Mouse (Mus musculus): Measurements from ENCODE around the gene Csmd2. TPM values are rescaled to one million over a fixed set of nuclear protein-coding genes. Genes with fewer than 3 reads are reported as not detected.

The Csmd2 gene
- polyA plus RNA-seq, 1 experiment from 2014 or later = 0.03 TPM

DNA sequence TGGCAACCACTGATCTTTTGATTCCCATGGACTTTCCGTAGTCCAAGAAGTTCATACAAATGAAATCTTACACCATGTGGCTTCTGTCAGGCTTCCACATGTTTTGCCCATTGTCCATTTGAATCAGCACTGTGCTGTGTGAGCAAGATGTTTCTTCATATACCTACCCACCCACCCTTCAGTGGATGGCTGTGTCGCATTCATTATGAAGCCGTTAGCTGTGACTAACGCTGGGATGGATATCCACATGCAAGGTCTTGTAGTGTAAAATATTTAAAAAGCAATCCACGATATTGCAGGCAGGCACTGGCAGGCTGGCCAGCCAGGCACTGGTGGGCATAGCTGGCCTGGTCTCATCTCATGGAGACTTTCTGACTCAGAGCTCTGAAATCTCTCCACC, 488.6 kb downstream of the Csmd2 start:
- 86% methylated on average over 5 of the region's 5 CpGs for WGBS
- Histone ChIP-seq H3K27ac (ENCODE audit: low read depth, low read length) (no peak overlapping the region), H3K4me1 (replicated peaks; ENCODE audit: control insufficient read depth, insufficient read depth, low read length) (no peaks in the 10 kb centered on the region), H3K4me2 (no peak overlapping the region), H3K9ac (ENCODE audit: low read depth, low read length) (no peak overlapping the region), H3K4me3 (ENCODE audit: low read depth, low read length) (no peak overlapping the region), H3K36me3 (ENCODE audit: control insufficient read depth, insufficient read depth, low read length) (no peaks in the 10 kb centered on the region), H3K27me3 (replicated peaks; ENCODE audit: control insufficient read depth, insufficient read depth, low read length) (no peaks in the 10 kb centered on the region), H3K9me3 (ENCODE audit: control insufficient read depth, low read length) (no peaks in the 10 kb centered on the region)
- ATAC-seq (replicated peaks; ENCODE audit: low FRiP score) = no peak
- DNase-seq (ENCODE audit: low spot score) = no peak

DNA sequence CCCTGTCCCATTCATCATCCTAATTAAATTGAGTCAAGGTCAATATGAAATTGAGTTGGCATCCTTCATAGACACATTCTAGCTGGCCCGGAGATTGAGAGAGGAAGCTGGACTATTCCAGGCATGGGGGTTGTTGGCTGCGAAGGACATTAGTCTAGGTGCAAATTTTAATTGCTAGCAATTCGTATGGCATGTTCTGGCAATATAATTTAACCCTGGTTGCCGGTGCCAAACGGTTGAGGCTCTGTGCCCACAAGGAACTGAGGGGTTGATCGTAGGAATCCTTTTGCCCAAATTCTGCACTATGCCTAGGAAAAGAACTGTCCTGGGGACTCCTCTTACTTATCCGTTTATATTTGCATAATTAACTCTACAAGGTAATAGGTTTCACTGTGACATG, 496.2 kb downstream of the Csmd2 start:
- no peak for ATAC-seq (replicated peaks; ENCODE audit: low FRiP score)
- Histone ChIP-seq H3K36me3 (ENCODE audit: control insufficient read depth, insufficient read depth, low read length) (no peaks in the 10 kb centered on the region), H3K9me3 (ENCODE audit: control insufficient read depth, low read length) (no peaks in the 10 kb centered on the region), H3K4me3 (ENCODE audit: low read depth, low read length) (no peak overlapping the region), H3K4me1 (replicated peaks; ENCODE audit: control insufficient read depth, insufficient read depth, low read length) (no peaks in the 10 kb centered on the region), H3K9ac (ENCODE audit: low read depth, low read length) (no peak overlapping the region), H3K27ac (ENCODE audit: low read depth, low read length) (no peak overlapping the region), H3K27me3 (replicated peaks; ENCODE audit: control insufficient read depth, insufficient read depth, low read length) (no peaks in the 10 kb centered on the region), H3K4me2 (no peak overlapping the region)
- no peak for DNase-seq (ENCODE audit: low spot score)
- WGBS = 74% methylated on average over 7 of the region's 7 CpGs

GRCm38 (mm10) chr4:128484679-128485078, 497.0 kb downstream of the Csmd2 start:
- Histone ChIP-seq H3K27me3 (replicated peaks; ENCODE audit: control insufficient read depth, insufficient read depth, low read length) (no peaks in the 10 kb centered on the region), H3K27ac (ENCODE audit: low read depth, low read length) (no peak overlapping the region), H3K4me3 (ENCODE audit: low read depth, low read length) (no peak overlapping the region), H3K9ac (ENCODE audit: low read depth, low read length) (no peak overlapping the region), H3K4me2 (no peak overlapping the region), H3K36me3 (ENCODE audit: control insufficient read depth, insufficient read depth, low read length) (no peaks in the 10 kb centered on the region), H3K9me3 (ENCODE audit: control insufficient read depth, low read length) (no peaks in the 10 kb centered on the region), H3K4me1 (replicated peaks; ENCODE audit: control insufficient read depth, insufficient read depth, low read length) (no peaks in the 10 kb centered on the region)
- no peak for ATAC-seq (replicated peaks; ENCODE audit: low FRiP score)
- no peak for DNase-seq (ENCODE audit: low spot score)
- WGBS = 66% methylated on average over 2 of the region's 2 CpGs

DNA sequence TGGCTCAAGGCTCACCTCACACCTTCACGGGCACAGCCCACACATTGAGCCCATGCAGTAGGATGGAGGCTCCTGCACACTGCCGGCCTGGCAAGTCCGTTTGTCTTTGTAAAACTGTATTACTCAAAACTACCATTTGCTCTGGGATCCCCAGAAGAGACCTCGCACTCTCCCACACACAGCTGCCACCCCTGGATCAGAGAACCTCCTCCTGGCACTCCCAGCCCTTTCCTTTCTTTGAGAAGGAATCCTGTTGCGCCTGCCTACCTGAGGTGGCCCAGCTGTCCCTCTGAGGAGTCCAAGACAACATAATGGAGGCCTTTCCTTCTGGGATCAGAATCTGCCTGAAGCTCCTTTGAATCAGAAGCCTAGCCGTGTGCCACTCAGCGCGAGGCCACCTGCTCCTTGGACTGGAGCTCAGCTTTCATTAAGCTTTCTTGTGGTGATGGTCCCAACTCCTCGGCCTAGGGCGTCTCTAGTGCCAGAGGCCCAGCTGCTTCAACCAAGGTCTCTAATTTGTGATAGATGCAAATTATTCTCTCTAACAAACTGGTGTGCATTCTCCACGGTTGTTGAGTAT, 502.0 kb downstream of the Csmd2 start:
- WGBS = 82% methylated on average over 11 of the region's 11 CpGs

DNA sequence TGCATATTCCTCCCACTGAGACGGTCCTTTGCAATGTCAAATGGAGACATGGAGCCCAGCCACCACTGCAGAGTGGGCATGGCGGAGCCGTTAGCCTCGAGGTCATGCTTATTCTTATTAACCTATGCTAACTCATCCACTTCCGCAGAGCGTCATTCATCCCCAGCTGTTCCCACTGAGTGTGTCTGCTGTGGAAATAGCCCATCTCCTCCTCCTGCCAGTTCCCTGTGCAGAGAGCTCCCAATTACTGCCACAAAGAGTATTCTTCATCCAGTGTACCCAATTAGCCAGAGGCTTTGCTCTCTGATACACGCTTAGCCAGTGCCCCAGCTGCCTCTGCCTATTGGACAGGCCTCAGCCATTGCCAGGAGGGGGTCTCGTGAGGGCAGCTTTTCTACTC, 504.4 kb downstream of the Csmd2 start:
- no peak for ATAC-seq (replicated peaks; ENCODE audit: low FRiP score)
- no peak overlapping the region for H3K27ac ChIP-seq (ENCODE audit: low read depth, low read length)
- H3K4me1 ChIP-seq (replicated peaks; ENCODE audit: control insufficient read depth, insufficient read depth, low read length) = no peaks in the 10 kb centered on the region
- H3K9ac ChIP-seq (ENCODE audit: low read depth, low read length) = no peak overlapping the region
- no peak overlapping the region for H3K4me3 ChIP-seq (ENCODE audit: low read depth, low read length)
- no peak overlapping the region for H3K4me2 ChIP-seq
- 75% methylated on average over 8 of the region's 8 CpGs for WGBS
- H3K36me3 ChIP-seq (ENCODE audit: control insufficient read depth, insufficient read depth, low read length) = no peaks in the 10 kb centered on the region
- no peaks in the 10 kb centered on the region for H3K9me3 ChIP-seq (ENCODE audit: control insufficient read depth, low read length)
- DNase-seq (ENCODE audit: low spot score) = no peak
- H3K27me3 ChIP-seq (replicated peaks; ENCODE audit: control insufficient read depth, insufficient read depth, low read length) = no peaks in the 10 kb centered on the region

More for the DNA sequence above, 502.0 kb downstream of the Csmd2 start:
- Histone ChIP-seq H3K4me2 (no peak overlapping the region), H3K4me1 (replicated peaks; ENCODE audit: control insufficient read depth, insufficient read depth, low read length) (no peaks in the 10 kb centered on the region), H3K27ac (ENCODE audit: low read depth, low read length) (no peak overlapping the region), H3K36me3 (ENCODE audit: control insufficient read depth, insufficient read depth, low read length) (no peaks in the 10 kb centered on the region), H3K9me3 (ENCODE audit: control insufficient read depth, low read length) (no peaks in the 10 kb centered on the region), H3K4me3 (ENCODE audit: low read depth, low read length) (no peak overlapping the region), H3K27me3 (replicated peaks; ENCODE audit: control insufficient read depth, insufficient read depth, low read length) (no peaks in the 10 kb centered on the region), H3K9ac (ENCODE audit: low read depth, low read length) (no peak overlapping the region)
- no peak for DNase-seq (ENCODE audit: low spot score)
- no peak for ATAC-seq (replicated peaks; ENCODE audit: low FRiP score)

GRCm38 (mm10) chr4:128499980-128500379, 512.3 kb downstream of the Csmd2 start:
- Histone ChIP-seq H3K4me3 (ENCODE audit: low read depth, low read length) (no peak overlapping the region), H3K4me2 (no peak overlapping the region), H3K9ac (ENCODE audit: low read depth, low read length) (no peak overlapping the region), H3K27ac (ENCODE audit: low read depth, low read length) (no peak overlapping the region), H3K36me3 (ENCODE audit: control insufficient read depth, insufficient read depth, low read length) (no peaks in the 10 kb centered on the region), H3K4me1 (replicated peaks; ENCODE audit: control insufficient read depth, insufficient read depth, low read length) (no peaks in the 10 kb centered on the region), H3K9me3 (ENCODE audit: control insufficient read depth, low read length) (no peaks in the 10 kb centered on the region), H3K27me3 (replicated peaks; ENCODE audit: control insufficient read depth, insufficient read depth, low read length) (no peaks in the 10 kb centered on the region)
- DNase-seq (ENCODE audit: low spot score) (no peak), ATAC-seq (replicated peaks; ENCODE audit: low FRiP score) (no peak)
- WGBS = 78% methylated on average over 2 of the region's 2 CpGs

DNA sequence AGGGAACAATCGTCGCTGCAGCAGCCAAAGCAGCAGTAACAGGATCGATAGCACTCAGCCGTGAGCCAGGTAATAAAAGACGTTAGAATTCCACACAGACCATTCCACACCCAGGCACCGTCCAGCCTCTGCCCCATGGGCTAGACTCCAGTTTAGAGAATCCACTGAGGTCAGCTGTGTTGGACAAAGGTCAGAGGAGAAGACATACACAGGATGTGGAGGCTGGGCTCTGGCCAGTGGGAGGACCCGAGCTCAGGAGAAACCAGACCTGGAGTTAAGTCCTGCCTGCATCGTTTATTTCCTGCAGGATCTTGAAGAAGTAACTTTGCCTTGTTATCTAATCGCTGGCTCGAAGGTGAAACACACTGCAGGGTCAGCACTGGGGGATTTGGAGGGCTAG, 519.2 kb downstream of the Csmd2 start:
- ATAC-seq (replicated peaks; ENCODE audit: low FRiP score) = no peak
- H3K9ac ChIP-seq (ENCODE audit: low read depth, low read length) = no peak overlapping the region
- no peaks in the 10 kb centered on the region for H3K27me3 ChIP-seq (replicated peaks; ENCODE audit: control insufficient read depth, insufficient read depth, low read length)
- H3K4me1 ChIP-seq (replicated peaks; ENCODE audit: control insufficient read depth, insufficient read depth, low read length) = no peaks in the 10 kb centered on the region
- H3K4me3 ChIP-seq (ENCODE audit: low read depth, low read length) = no peak overlapping the region
- no peak for DNase-seq (ENCODE audit: low spot score)
- H3K9me3 ChIP-seq (ENCODE audit: control insufficient read depth, low read length) = no peaks in the 10 kb centered on the region
- no peak overlapping the region for H3K27ac ChIP-seq (ENCODE audit: low read depth, low read length)
- H3K4me2 ChIP-seq = no peak overlapping the region
- WGBS = 56% methylated on average over 10 of the region's 10 CpGs
- no peaks in the 10 kb centered on the region for H3K36me3 ChIP-seq (ENCODE audit: control insufficient read depth, insufficient read depth, low read length)

DNA sequence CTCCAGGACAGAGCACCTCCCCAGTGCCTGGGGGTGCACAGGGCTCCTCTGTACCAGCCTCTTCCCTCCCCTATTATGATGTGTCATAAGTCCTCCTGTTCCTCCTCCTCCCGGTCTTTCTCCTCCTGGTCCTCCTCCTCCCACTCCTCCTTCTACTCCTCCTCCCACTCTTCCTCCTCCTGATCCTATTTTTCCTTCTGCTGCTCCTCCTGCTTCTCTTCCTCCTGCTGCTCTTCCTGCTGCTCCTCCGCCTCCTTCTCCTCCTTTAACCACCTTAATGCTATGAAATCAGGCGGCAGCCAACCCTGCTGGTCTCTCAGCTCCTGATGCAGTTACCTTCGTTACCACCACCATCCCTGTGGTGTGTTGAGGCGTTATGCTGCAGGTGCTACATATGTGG, 522.2 kb downstream of the Csmd2 start:
- H3K9ac ChIP-seq (ENCODE audit: low read depth, low read length) = no peak overlapping the region
- DNase-seq (ENCODE audit: low spot score) (no peak), ATAC-seq (replicated peaks; ENCODE audit: low FRiP score) (no peak)
- no peaks in the 10 kb centered on the region for H3K36me3 ChIP-seq (ENCODE audit: control insufficient read depth, insufficient read depth, low read length)
- no peak overlapping the region for H3K4me2 ChIP-seq
- no peak overlapping the region for H3K27ac ChIP-seq (ENCODE audit: low read depth, low read length)
- WGBS = 72% methylated on average over 5 of the region's 5 CpGs
- H3K4me3 ChIP-seq (ENCODE audit: low read depth, low read length) = no peak overlapping the region
- no peaks in the 10 kb centered on the region for H3K27me3 ChIP-seq (replicated peaks; ENCODE audit: control insufficient read depth, insufficient read depth, low read length)
- H3K4me1 ChIP-seq (replicated peaks; ENCODE audit: control insufficient read depth, insufficient read depth, low read length) = no peaks in the 10 kb centered on the region
- H3K9me3 ChIP-seq (ENCODE audit: control insufficient read depth, low read length) = no peaks in the 10 kb centered on the region

DNA sequence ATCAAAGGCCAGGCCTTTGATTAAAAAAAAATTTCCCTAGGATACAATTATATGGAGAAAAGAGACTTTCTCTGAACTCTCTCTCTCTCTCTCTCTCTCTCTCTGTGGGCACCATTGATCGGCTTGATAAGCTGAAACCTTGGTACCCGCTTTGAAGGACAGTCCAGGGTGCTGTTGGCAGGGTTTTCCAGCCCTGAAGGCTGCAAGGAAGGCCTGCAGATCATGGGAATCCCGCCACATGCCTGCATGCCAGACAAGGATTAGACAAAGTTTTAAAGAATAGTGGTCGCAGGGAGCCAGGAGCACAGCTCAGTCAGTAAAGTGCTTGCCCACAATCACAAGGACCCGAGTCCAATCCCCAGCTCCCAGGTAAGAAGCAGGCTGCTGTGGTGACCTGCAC, 526.8 kb downstream of the Csmd2 start:
- Histone ChIP-seq H3K27ac (ENCODE audit: low read depth, low read length) (no peak overlapping the region), H3K4me1 (replicated peaks; ENCODE audit: control insufficient read depth, insufficient read depth, low read length) (no peaks in the 10 kb centered on the region), H3K4me2 (no peak overlapping the region), H3K36me3 (ENCODE audit: control insufficient read depth, insufficient read depth, low read length) (no peaks in the 10 kb centered on the region), H3K9me3 (ENCODE audit: control insufficient read depth, low read length) (no peaks in the 10 kb centered on the region), H3K9ac (ENCODE audit: low read depth, low read length) (no peak overlapping the region), H3K4me3 (ENCODE audit: low read depth, low read length) (no peak overlapping the region), H3K27me3 (replicated peaks; ENCODE audit: control insufficient read depth, insufficient read depth, low read length) (no peaks in the 10 kb centered on the region)
- 66% methylated on average over 5 of the region's 5 CpGs for WGBS
- no peak for DNase-seq (ENCODE audit: low spot score)
- no peak for ATAC-seq (replicated peaks; ENCODE audit: low FRiP score)

Measured in liver, embryonic 11.5 days (tissue).